Mouse (Mus musculus): ENCODE measurements around the gene Adam25. TPM values are rescaled to one million over a fixed set of nuclear protein-coding genes. Genes with fewer than 3 reads are reported as not detected.
"Not testable (repeated sequence)": the region's sequence is repeated elsewhere in the genome, so short reads cannot be mapped to it uniquely, and the experiment has no call there.

Adam25 gene
- total RNA-seq (2014; fragmentation: Nextera tagmentation) = not detected in 2 replicates
- total RNA-seq (2017) = not detected in 2 replicates

- ATAC-seq (replicated peaks; ENCODE audit: low FRiP score, low TSS enrichment, poor library complexity, severe bottlenecking) = not testable (repeated sequence)
Observed at GRCm38 (mm10) chr8:40751908-40752307, at the start of gene Adam25. TSS of gene Adam25 (plus strand) at chr8:40752208.

GRCm38 (mm10) chr8:40715406-40715805 lies 36.6 kb upstream of the Adam25 start:
- not testable (repeated sequence) for ATAC-seq (replicated peaks; ENCODE audit: low FRiP score, low TSS enrichment, poor library complexity, severe bottlenecking)

GRCm38 (mm10) chr8:40715986-40716385 lies 36.0 kb upstream of the Adam25 start:
- no peak for ATAC-seq (replicated peaks; ENCODE audit: low FRiP score, low TSS enrichment, poor library complexity, severe bottlenecking)

GRCm38 (mm10) chr8:40783320-40783719 lies 31.3 kb downstream of the Adam25 start:
- no peak for ATAC-seq (replicated peaks; ENCODE audit: low FRiP score, low TSS enrichment, poor library complexity, severe bottlenecking)

- not testable (repeated sequence) for ATAC-seq (replicated peaks; ENCODE audit: low FRiP score, low TSS enrichment, poor library complexity, severe bottlenecking)
Observed at GRCm38 (mm10) chr8:40792973-40793372, 41.0 kb downstream of the Adam25 start, which contains the start of gene Adam20. TSS of gene Adam20 (plus strand) at chr8:40793273.

- ATAC-seq (replicated peaks; ENCODE audit: low FRiP score, low TSS enrichment, poor library complexity, severe bottlenecking) = no peak
Observed at GRCm38 (mm10) chr8:40803379-40804079, 51.5 kb downstream of the Adam25 start.

Other genes starting within 250 kb of the Adam25 start
- gene Adam24, start 77.1 kb upstream of the Adam25 start, total RNA-seq (2014; fragmentation: Nextera tagmentation) = not detected in 2 replicates
- not detected in 2 replicates for gene Adam24, start 77.1 kb upstream of the Adam25 start, total RNA-seq (2017)
- not detected in 2 replicates for gene Adam20, start 41.1 kb downstream of the Adam25 start, total RNA-seq (2014; fragmentation: Nextera tagmentation)
- not detected in 2 replicates for gene Adam20, start 41.1 kb downstream of the Adam25 start, total RNA-seq (2017)
- not detected in 2 replicates for gene Adam39, start 70.8 kb downstream of the Adam25 start, total RNA-seq (2014; fragmentation: Nextera tagmentation)
- not detected in 2 replicates for gene Adam39, start 70.8 kb downstream of the Adam25 start, total RNA-seq (2017)